In the genomic region with DNA sequence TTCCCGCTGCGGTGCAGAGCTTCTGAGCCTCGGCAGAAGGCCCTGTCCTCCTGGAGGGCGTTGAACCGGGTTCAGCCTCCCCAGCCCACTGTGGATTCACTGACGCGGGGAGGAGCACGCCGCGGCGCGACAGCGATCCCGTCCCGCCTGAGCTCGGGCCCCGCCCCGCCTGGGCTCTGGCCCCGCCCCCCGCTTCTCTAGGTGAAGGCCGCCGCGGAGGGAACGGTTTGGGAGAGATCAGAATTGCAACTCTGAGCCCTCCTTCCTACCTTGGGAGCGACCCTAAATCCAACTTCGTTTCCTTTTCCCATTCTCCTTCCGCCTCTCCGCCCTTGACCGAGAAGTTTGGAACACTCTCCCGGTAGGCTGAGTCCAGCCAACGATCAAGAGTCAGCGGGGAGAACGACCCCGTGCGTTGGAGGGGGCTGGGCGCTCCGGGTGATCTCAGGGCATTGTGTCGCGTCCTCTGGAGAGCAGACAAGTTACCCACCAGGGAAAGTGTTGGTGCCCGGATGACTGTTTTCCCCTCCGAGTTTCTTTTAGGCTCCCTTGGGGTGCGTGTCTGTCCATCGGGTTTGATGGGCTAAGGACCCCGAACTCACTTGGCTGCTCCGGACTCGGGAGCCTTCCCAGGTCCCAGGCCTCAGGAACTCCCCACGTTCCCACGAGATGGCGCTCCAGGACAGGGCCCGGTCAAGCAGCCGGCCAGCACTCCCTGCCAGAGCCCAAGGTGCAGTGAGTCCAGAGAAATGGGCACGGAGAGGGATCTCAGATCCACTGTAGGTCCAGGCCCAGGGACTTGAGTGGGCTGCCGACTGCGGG, we compare ENCODE assay signal across 8 mouse cellular contexts. TPM values are rescaled to one million over a fixed set of nuclear protein-coding genes. Genes with fewer than 3 reads are reported as not detected.
A peak's percentile ranks its signal among the peaks of the same experiment; 100 is the strongest.
DNase-seq lines count a peak whose midpoint lies in the region; ATAC-seq and TF ChIP-seq lines count a peak whose summit lies in the region.

No protein-coding gene starts in this region.

- H3K79me2 ChIP-seq in liver, adult 2 months (ENCODE audit: control insufficient read depth, insufficient read depth, low read length), result no peaks in the 10 kb centered on the region

- no peaks in the 10 kb centered on the region for H3K9me3 ChIP-seq in heart, embryonic 10.5 days
- no peaks in the 10 kb centered on the region for H3K9me3 ChIP-seq in kidney, embryonic 15.5 days (replicated peaks)
- no peaks in the 10 kb centered on the region for H3K9me3 ChIP-seq in midbrain, postnatal 0 days (ENCODE audit: low read length)

- H3K27ac ChIP-seq in bone marrow, adult 2 months (ENCODE audit: control insufficient read depth, insufficient read depth, low read depth, low read length, poor library complexity), result no peak overlapping the region
- H3K27ac ChIP-seq in embryonic fibroblast, embryonic 13.5 days (ENCODE audit: insufficient read depth, low read length), result no peak overlapping the region
- peak overlapping the region; percentile 83 for H3K27ac ChIP-seq in heart, embryonic 10.5 days
- peak overlapping the region; percentile 92 for H3K27ac ChIP-seq in kidney, embryonic 15.5 days
- peak overlapping the region; percentile 41 for H3K27ac ChIP-seq in liver, adult 2 months (replicated peaks; ENCODE audit: insufficient read depth, low read depth, low read length)
- no peak overlapping the region for H3K27ac ChIP-seq in midbrain, postnatal 0 days (ENCODE audit: low read depth, low read length)

- peaks cover 78% of the 10 kb centered on the region for H3K27me3 ChIP-seq in heart, embryonic 10.5 days (ENCODE audit: insufficient read depth, poor library complexity, severe bottlenecking)
- H3K27me3 ChIP-seq in kidney, embryonic 15.5 days, result peaks cover 49% of the 10 kb centered on the region
- H3K27me3 ChIP-seq in liver, adult 2 months (ENCODE audit: control insufficient read depth, insufficient read depth, low read length), result 0 out of 2 replicates have a peak, but pooled peaks cover 6% of the 10 kb centered on the region
- H3K27me3 ChIP-seq in midbrain, postnatal 0 days (ENCODE audit: insufficient read depth, low read length), result peaks cover 72% of the 10 kb centered on the region

- H3K4me3 ChIP-seq in bone marrow, adult 2 months (replicated peaks; ENCODE audit: control insufficient read depth, low read depth, low read length), result peak overlapping the region; percentile 33
- peak overlapping the region; percentile 63 for H3K4me3 ChIP-seq in embryonic fibroblast, embryonic 13.5 days (ENCODE audit: insufficient read depth, low read length)
- peak overlapping the region; percentile 72 for H3K4me3 ChIP-seq in heart, embryonic 10.5 days
- peak overlapping the region; percentile 54 for H3K4me3 ChIP-seq in kidney, embryonic 15.5 days (replicated peaks)
- peak overlapping the region; percentile 62 for H3K4me3 ChIP-seq in liver, adult 2 months (ENCODE audit: insufficient read depth, low read depth, low read length)
- H3K4me3 ChIP-seq in midbrain, postnatal 0 days (ENCODE audit: low read depth, low read length), result peak overlapping the region; percentile 29

- H3K36me3 ChIP-seq in heart, embryonic 10.5 days, result peaks cover 4% of the 10 kb centered on the region; the same call in 1 of the 2 replicates
- H3K36me3 ChIP-seq in kidney, embryonic 15.5 days, result peaks cover 4% of the 10 kb centered on the region; the same call in 1 of the 2 replicates
- no peaks in the 10 kb centered on the region for H3K36me3 ChIP-seq in liver, adult 2 months (ENCODE audit: control insufficient read depth, insufficient read depth, low read length)
- H3K36me3 ChIP-seq in midbrain, postnatal 0 days (ENCODE audit: insufficient read depth, low read length), result no peaks in the 10 kb centered on the region

- peak; percentile 57 for ATAC-seq in kidney, embryonic 15.5 days (replicated peaks; ENCODE audit: low FRiP score)
- ATAC-seq in midbrain, postnatal 0 days (ENCODE audit: low FRiP score), result no peak

- peak overlapping the region; percentile 92 for H3K4me2 ChIP-seq in kidney, embryonic 15.5 days
- peak overlapping the region; percentile 57 for H3K4me2 ChIP-seq in midbrain, postnatal 0 days (ENCODE audit: low read depth, low read length, poor library complexity, severe bottlenecking)

- H3K9ac ChIP-seq in kidney, embryonic 15.5 days, result peak overlapping the region; percentile 57
- peak overlapping the region; percentile 60 for H3K9ac ChIP-seq in liver, adult 2 months (ENCODE audit: low read depth, low read length)
- H3K9ac ChIP-seq in midbrain, postnatal 0 days (replicated peaks; ENCODE audit: low read length, poor library complexity, severe bottlenecking), result no peak overlapping the region

- 1% methylated on average over 53 of the region's 54 CpGs for WGBS in bone marrow, adult 2 months
- WGBS in heart, embryonic 10.5 days, result under 1% methylated on average over 54 of the region's 54 CpGs
- WGBS in kidney, embryonic 15.5 days, result under 1% methylated on average over 54 of the region's 54 CpGs
- under 1% methylated on average over 54 of the region's 54 CpGs for WGBS in liver, adult 2 months
- under 1% methylated on average over 52 of the region's 54 CpGs for WGBS in midbrain, postnatal 0 days

- DNase-seq in 3T3-L1 (ENCODE audit: low read depth, low spot score), result peak; percentile 88
- DNase-seq in heart, embryonic 10.5 days (ENCODE audit: low spot score), result peak; percentile 93
- DNase-seq in liver, adult 2 months (ENCODE audit: extremely low read depth, low read depth, low spot score), result peak; percentile 74
- DNase-seq in midbrain, postnatal 0 days (ENCODE audit: low spot score), result peak; percentile 81
- peak; percentile 42 to 56 for DNase-seq in spleen, postnatal 36 days (ENCODE audit: low spot score in 2 of 2)

- TF ChIP-seq POLR2A in bone marrow, adult 2 months (IDR thresholded peaks at IDR 0.05; ENCODE audit: borderline replicate concordance, control insufficient read depth, low read depth, low read length), result no peak
- TF ChIP-seq POLR2A in embryonic fibroblast, embryonic 13.5 days (IDR thresholded peaks at IDR 0.05; ENCODE audit: low read depth, low read length), result peak; percentile 68
- no peak for TF ChIP-seq POLR2A in liver, adult 2 months (IDR thresholded peaks at IDR 0.05; ENCODE audit: extremely low read depth, insufficient read depth, low read length)

- H3K4me1 ChIP-seq in bone marrow, adult 2 months (ENCODE audit: control insufficient read depth, insufficient read depth, low read length), result no peaks in the 10 kb centered on the region; the same call in 1 of the 2 replicates
- H3K4me1 ChIP-seq in embryonic fibroblast, embryonic 13.5 days (ENCODE audit: control insufficient read depth, insufficient read depth, low read length), result no peaks in the 10 kb centered on the region
- H3K4me1 ChIP-seq in heart, embryonic 10.5 days, result peaks cover 51% of the 10 kb centered on the region
- peaks cover 75% of the 10 kb centered on the region for H3K4me1 ChIP-seq in kidney, embryonic 15.5 days
- H3K4me1 ChIP-seq in liver, adult 2 months (ENCODE audit: control insufficient read depth, insufficient read depth, low read length), result peaks cover 11% of the 10 kb centered on the region
- H3K4me1 ChIP-seq in midbrain, postnatal 0 days (ENCODE audit: insufficient read depth, low read length), result peaks cover 12% of the 10 kb centered on the region; the same call in 1 of the 2 replicates

- peak; percentile 50 for TF ChIP-seq CTCF in bone marrow, adult 2 months (IDR thresholded peaks at IDR 0.05; ENCODE audit: control insufficient read depth, insufficient read depth, low read length)
- peak; percentile 78 for TF ChIP-seq CTCF in embryonic fibroblast, embryonic 13.5 days (IDR thresholded peaks at IDR 0.05; ENCODE audit: borderline replicate concordance, insufficient read depth, low read length)
- peak; percentile 89 for TF ChIP-seq CTCF in liver, adult 2 months (IDR thresholded peaks at IDR 0.05; ENCODE audit: low read depth, low read length)
- TF ChIP-seq CTCF in midbrain, postnatal 0 days (IDR thresholded peaks at IDR 0.05), result peak; percentile 85

RNA-seq across cellular contexts. Expression of gene Gm11444, which starts 5.8 kb away (rescaled TPM):
- not detected in 2 replicates for polyA plus RNA-seq in bone marrow, adult 2 months (2011; ENCODE audit: insufficient read depth, insufficient read length, low replicate concordance, missing spikeins)
- polyA plus RNA-seq in embryonic fibroblast, embryonic 13.5 days (2011; ENCODE audit: insufficient read length, low read depth, missing spikeins), result not detected in 2 replicates
- polyA plus RNA-seq in heart, embryonic 10.5 days (2016; fragmentation: Nextera tagmentation; extraction: Ambion mirVana), result not detected in 2 replicates
- not detected in 2 replicates for polyA plus RNA-seq in kidney, embryonic 15.5 days (2015; fragmentation: Nextera tagmentation; extraction: Ambion mirVana)
- total RNA-seq in liver, adult 2 months (2014; rRNA removed), result not detected in 2 replicates
- polyA plus RNA-seq in liver, adult 2 months (2012; rRNA removed), result not detected in 2 replicates
- total RNA-seq in midbrain, postnatal 0 days (2014; rRNA removed), result not detected in 2 replicates
- not detected in 2 replicates for polyA plus RNA-seq in midbrain, postnatal 0 days (2015; fragmentation: Nextera tagmentation; extraction: Ambion mirVana)

RNA-seq across cellular contexts. Expression of gene Tbx2, which starts 12.0 kb away (rescaled TPM):
- 1.6 and 2.6 TPM in 2 replicates for polyA plus RNA-seq in bone marrow, adult 2 months (2011; ENCODE audit: insufficient read depth, insufficient read length, low replicate concordance, missing spikeins)
- 2.2 and 3.0 TPM in 2 replicates for polyA plus RNA-seq in embryonic fibroblast, embryonic 13.5 days (2011; ENCODE audit: insufficient read length, low read depth, missing spikeins)
- 2.5 and 7.6 TPM in 2 replicates for polyA plus RNA-seq in heart, embryonic 10.5 days (2016; fragmentation: Nextera tagmentation; extraction: Ambion mirVana)
- polyA plus RNA-seq in kidney, embryonic 15.5 days (2015; fragmentation: Nextera tagmentation; extraction: Ambion mirVana), result 11.2 and 11.4 TPM in 2 replicates
- total RNA-seq in liver, adult 2 months (2014; rRNA removed), result 1.3 and 1.4 TPM in 2 replicates
- polyA plus RNA-seq in liver, adult 2 months (2012; rRNA removed), result 2.4 and 3.0 TPM in 2 replicates
- total RNA-seq in midbrain, postnatal 0 days (2014; rRNA removed), result 3.9 and 4.4 TPM in 2 replicates
- 0.32 and 0.42 TPM in 2 replicates for polyA plus RNA-seq in midbrain, postnatal 0 days (2015; fragmentation: Nextera tagmentation; extraction: Ambion mirVana)

RNA-seq across cellular contexts. Expression of gene Tbx4, which starts 41.9 kb away (rescaled TPM):
- polyA plus RNA-seq in bone marrow, adult 2 months (2011; ENCODE audit: insufficient read depth, insufficient read length, low replicate concordance, missing spikeins), result not detected in 2 replicates
- 2.8 and 12.0 TPM in 2 replicates for polyA plus RNA-seq in embryonic fibroblast, embryonic 13.5 days (2011; ENCODE audit: insufficient read length, low read depth, missing spikeins)
- 0.80 and 4.1 TPM in 2 replicates for polyA plus RNA-seq in heart, embryonic 10.5 days (2016; fragmentation: Nextera tagmentation; extraction: Ambion mirVana)
- 0.36 and 0.56 TPM in 2 replicates for polyA plus RNA-seq in kidney, embryonic 15.5 days (2015; fragmentation: Nextera tagmentation; extraction: Ambion mirVana)
- total RNA-seq in liver, adult 2 months (2014; rRNA removed), result not detected in 2 replicates
- polyA plus RNA-seq in liver, adult 2 months (2012; rRNA removed), result 0.02 TPM in 1 of 2 replicates, not detected in the other
- 0.05 and 0.27 TPM in 2 replicates for total RNA-seq in midbrain, postnatal 0 days (2014; rRNA removed)
- polyA plus RNA-seq in midbrain, postnatal 0 days (2015; fragmentation: Nextera tagmentation; extraction: Ambion mirVana), result 0.20 and 0.37 TPM in 2 replicates

Comparison
In these comparisons a context has a peak if more than half of its experiments do, and no peak if none do; other contexts are left out.
1. H3K27ac ChIP-seq: peak in heart, embryonic 10.5 days (single experiment), kidney, embryonic 15.5 days (single experiment) and liver, adult 2 months (single experiment); none in bone marrow, adult 2 months (single experiment), embryonic fibroblast, embryonic 13.5 days (single experiment) and midbrain, postnatal 0 days (single experiment).
2. Peak in every context shown above with its lines, with median percentiles within 50 percentile points of each other: DNase-seq, H3K4me3 ChIP-seq and CTCF ChIP-seq.